Mouse (Mus musculus) MEL (cell line): ENCODE results near the gene Timmdc1. TPM values are rescaled to one million over a fixed set of nuclear protein-coding genes. Genes with fewer than 3 reads are reported as not detected.

Source experiments
- DNase-seq: peaks from one replicate; pipeline ENCODE4 v3.0.0; 2011; ENCODE audit warnings: low read depth, low spot score
- H3K27ac ChIP-seq: 2 replicates; pipeline ENCODE4 v1.5.1; 2012; ENCODE audit warnings: low read depth, mild to moderate bottlenecking, control low read depth, low read length, moderate library complexity; ENCODE audit not compliant: control insufficient read depth
- H3K27me3 ChIP-seq, 2 experiments: fragments of 150-350 bp in 1 of 2; sonication (generic) in 1 of 2; 2 replicates each; pipeline ENCODE4 v1.6.1; 2012; ENCODE audit warnings: low read length in 2 of 2, mild to moderate bottlenecking in 2 of 2, improper control_type of control experiment in 1 of 2, moderate library complexity in 1 of 2; ENCODE audit not compliant: insufficient read depth in 2 of 2, control insufficient read depth in 1 of 2
- H3K36me3 ChIP-seq, 2 experiments: 2 replicates each; pipeline ENCODE4 v1.6.1; 2012 to 2014; ENCODE audit warnings: low read length in 2 of 2, improper control_type of control experiment in 1 of 2, inconsistent platforms in 1 of 2, mild to moderate bottlenecking in 1 of 2; ENCODE audit not compliant: insufficient read depth in 2 of 2, control insufficient read depth in 1 of 2
- H3K4me1 ChIP-seq, 2 experiments: fragments of 150-350 bp in 1 of 2; sonication (generic) in 1 of 2; 2 replicates each; pipeline ENCODE4 v1.6.1; 2012; ENCODE audit warnings: low read length in 2 of 2, improper control_type of control experiment in 1 of 2, mild to moderate bottlenecking in 1 of 2; ENCODE audit not compliant: insufficient read depth in 2 of 2, control insufficient read depth in 1 of 2
- H3K4me3 ChIP-seq, 2 experiments: fragments of 150-350 bp in 1 of 2; sonication (generic) in 1 of 2; 2 replicates each; pipeline ENCODE4 v1.5.1; 2012; ENCODE audit warnings: low read depth in 2 of 2, low read length in 2 of 2, mild to moderate bottlenecking in 2 of 2, moderate library complexity in 2 of 2, control low read depth in 1 of 2, improper control_type of control experiment in 1 of 2; ENCODE audit not compliant: control insufficient read depth in 1 of 2, insufficient read depth in 1 of 2
- H3K79me2 ChIP-seq: 2 replicates; pipeline ENCODE4 v1.6.1; 2012; ENCODE audit warnings: mild to moderate bottlenecking, low read length, moderate library complexity; ENCODE audit not compliant: control insufficient read depth, poor library complexity, insufficient read depth
- H3K9ac ChIP-seq: 2 replicates; pipeline ENCODE4 v1.6.1; 2012; ENCODE audit warnings: low read depth, mild to moderate bottlenecking, control low read depth, low read length, moderate library complexity; ENCODE audit not compliant: control insufficient read depth, poor library complexity, severe bottlenecking
- H3K9me3 ChIP-seq: fragments of 150-350 bp; sonication (generic); replicated peaks from 2 replicates; pipeline ENCODE4 v1.6.1; 2012; ENCODE audit warnings: mild to moderate bottlenecking, low read length, improper control_type of control experiment, moderate library complexity; ENCODE audit not compliant: insufficient read depth
- E2F4 ChIP-seq: IDR thresholded peaks from 2 replicates; pipeline ENCODE4 v1.6.1; 2011; ENCODE audit warnings: low read depth, low read length, improper control_type of control experiment, borderline replicate concordance
- ELF1 ChIP-seq: IDR thresholded peaks from 2 replicates; pipeline ENCODE4 v1.6.1; 2014; ENCODE audit warnings: low read depth, mild to moderate bottlenecking, inconsistent platforms, low read length, improper control_type of control experiment, moderate library complexity
- MYB ChIP-seq: IDR thresholded peaks from 2 replicates; pipeline ENCODE4 v1.6.1; 2011; ENCODE audit warnings: mild to moderate bottlenecking, low read depth, low read length, improper control_type of control experiment
- POLR2AphosphoS5 ChIP-seq: IDR thresholded peaks from 2 replicates; pipeline ENCODE4 v1.6.1; 2012; ENCODE audit warnings: low read depth, borderline replicate concordance, mild to moderate bottlenecking, inconsistent platforms, low read length, moderate library complexity, mixed read lengths
- RCOR1 ChIP-seq: IDR thresholded peaks from 2 replicates; pipeline ENCODE4 v1.6.1; 2012; ENCODE audit warnings: low read depth, mild to moderate bottlenecking, inconsistent platforms, low read length, improper control_type of control experiment
- UBTF ChIP-seq: IDR thresholded peaks from 2 replicates; pipeline ENCODE4 v1.6.1; 2012; ENCODE audit warnings: low read depth, mild to moderate bottlenecking, inconsistent platforms, low read length, improper control_type of control experiment, moderate library complexity, borderline replicate concordance; ENCODE audit not compliant: insufficient read depth
- ZC3H11A ChIP-seq: IDR thresholded peaks from 2 replicates; pipeline ENCODE4 v1.6.1; 2012; ENCODE audit warnings: low read depth, mild to moderate bottlenecking, inconsistent platforms, low read length, improper control_type of control experiment
- ZNF384 ChIP-seq: IDR thresholded peaks from 2 replicates; pipeline ENCODE4 v1.6.1; 2012; ENCODE audit warnings: low read depth, mild to moderate bottlenecking, inconsistent platforms, low read length, improper control_type of control experiment
- polyA plus RNA-seq, 2 experiments: library from polyadenylated mRNA; stranded (reverse) in 1 of 2; unstranded in 1 of 2; fragments of >175 nt in 1 of 2; fragments of >200 nt in 1 of 2; gene quantifications; 2 replicates each; pipeline versions ENCODE4 v1.2.1 to v1.2.4; 2012; ENCODE audit warnings: low replicate concordance in 2 of 2, low read depth in 1 of 2; ENCODE audit not compliant: insufficient read length in 2 of 2, insufficient read depth in 1 of 2, missing spikeins in 1 of 2
- total RNA-seq: library from RNA; depleted of rRNA; stranded (reverse); fragments of 300-350 nt; gene quantifications from 2 replicates; pipeline ENCODE4 v1.2.3, GENCODE M21; 2012

Timmdc1 gene
- total and polyA plus RNA-seq, 3 experiments: 38.0 to 40.4 TPM; not detected in 1

- Histone ChIP-seq H3K36me3 (peaks cover 0 to 8% of the 10 kb centered on the region in 2 experiments; a peak in 2 of 4 replicates), H3K27me3 (no peaks in the 10 kb centered on the region), H3K27ac (no peak overlapping the region), H3K79me2 (no peaks in the 10 kb centered on the region), H3K9me3 (no peaks in the 10 kb centered on the region), H3K4me1 (peaks cover 0 to 11% of the 10 kb centered on the region in 2 experiments; a peak in 3 of 4 replicates), H3K4me3 (no peak overlapping the region), H3K9ac (no peak overlapping the region)
- no peak for DNase-seq
- TF ChIP-seq MYB (no peak), E2F4 (no peak)
These were observed 60.7 kb downstream of the Timmdc1 start for GRCm38 (mm10) chr16:38461749-38462148.

- no peak overlapping the region for H3K4me3 ChIP-seq
- no peak for DNase-seq
- no peak for TF ChIP-seq ZNF384
- TF ChIP-seq, all 39 proteins: peak for 0
- Histone ChIP-seq H3K4me1 (peaks cover 0 to 11% of the 10 kb centered on the region in 2 experiments; a peak in 3 of 4 replicates), H3K79me2 (no peaks in the 10 kb centered on the region), H3K27me3 (no peaks in the 10 kb centered on the region), H3K9ac (no peak overlapping the region), H3K9me3 (no peaks in the 10 kb centered on the region), H3K36me3 (peaks cover 0 to 8% of the 10 kb centered on the region in 2 experiments; a peak in 2 of 4 replicates), H3K27ac (no peak overlapping the region)
These were observed 62.5 kb downstream of the Timmdc1 start for GRCm38 (mm10) chr16:38459990-38460389.

- Histone ChIP-seq H3K9ac (no peak overlapping the region), H3K79me2 (no peaks in the 10 kb centered on the region), H3K4me1 (peaks cover 0 to 16% of the 10 kb centered on the region in 2 experiments; a peak in 3 of 4 replicates), H3K27ac (no peak overlapping the region), H3K36me3 (peaks cover 0 to 15% of the 10 kb centered on the region in 2 experiments; a peak in 2 of 4 replicates), H3K4me3 (no peak overlapping the region), H3K9me3 (no peaks in the 10 kb centered on the region), H3K27me3 (no peaks in the 10 kb centered on the region)
- TF ChIP-seq ZNF384: no peak
- TF ChIP-seq ZC3H11A: no peak
- TF ChIP-seq ELF1: no peak
- TF ChIP-seq POLR2AphosphoS5: no peak
- TF ChIP-seq RCOR1: no peak
- TF ChIP-seq UBTF: no peak
- no peak for DNase-seq
These were observed 63.7 kb downstream of the Timmdc1 start for GRCm38 (mm10) chr16:38458600-38459280.
